Mouse (Mus musculus) bone marrow, adult 2 months (tissue): Measurements from ENCODE around the gene Ehmt1. TPM values are rescaled to one million over a fixed set of nuclear protein-coding genes. Genes with fewer than 3 reads are reported as not detected.

Experiments
- H3K27ac ChIP-seq: fragments of 200-500 bp; 2 replicates; pipeline ENCODE4 v1.5.1; 2012; ENCODE audit warnings: low read depth, mild to moderate bottlenecking, control low read depth, inconsistent platforms, low read length; ENCODE audit not compliant: control insufficient read depth, poor library complexity, insufficient read depth
- H3K4me1 ChIP-seq: fragments of 200-500 bp; 2 replicates; pipeline ENCODE4 v1.6.1; 2011; ENCODE audit warnings: low read length; ENCODE audit not compliant: control insufficient read depth, insufficient read depth
- H3K4me3 ChIP-seq: fragments of 200-500 bp; replicated peaks from 2 replicates; pipeline ENCODE3; 2011; ENCODE audit warnings: mild to moderate bottlenecking, low read depth, low read length, control low read depth; ENCODE audit not compliant: control insufficient read depth
- CTCF ChIP-seq: fragments of 200-500 bp; IDR thresholded peaks from 2 replicates; pipeline ENCODE4 v1.5.1; 2011; ENCODE audit warnings: low read length, control low read depth; ENCODE audit not compliant: control insufficient read depth, insufficient read depth
- POLR2A ChIP-seq: fragments of 200-500 bp; IDR thresholded peaks from 2 replicates; pipeline ENCODE4 v1.6.1; 2011; ENCODE audit warnings: low read depth, mild to moderate bottlenecking, control low read depth, low read length, borderline replicate concordance; ENCODE audit not compliant: control insufficient read depth
- WGBS: fragments of 180-500 bp; shearing (Covaris S2); methylation state at CpG from one replicate; pipeline ENCODE4 v1.1.7; 2018; 5-methylcytosine and 5-hydroxymethylcytosine counted together
- polyA plus RNA-seq: library from polyadenylated mRNA; stranded (reverse); fragments of >200 nt; gene quantifications from 2 replicates; pipeline ENCODE4 v1.2.4, GENCODE M21; 2011; ENCODE audit warnings: low replicate concordance; ENCODE audit not compliant: missing spikeins, insufficient read depth, insufficient read length

Ehmt1 gene
- polyA plus RNA-seq, 1 experiment: 31.3 TPM

DNA sequence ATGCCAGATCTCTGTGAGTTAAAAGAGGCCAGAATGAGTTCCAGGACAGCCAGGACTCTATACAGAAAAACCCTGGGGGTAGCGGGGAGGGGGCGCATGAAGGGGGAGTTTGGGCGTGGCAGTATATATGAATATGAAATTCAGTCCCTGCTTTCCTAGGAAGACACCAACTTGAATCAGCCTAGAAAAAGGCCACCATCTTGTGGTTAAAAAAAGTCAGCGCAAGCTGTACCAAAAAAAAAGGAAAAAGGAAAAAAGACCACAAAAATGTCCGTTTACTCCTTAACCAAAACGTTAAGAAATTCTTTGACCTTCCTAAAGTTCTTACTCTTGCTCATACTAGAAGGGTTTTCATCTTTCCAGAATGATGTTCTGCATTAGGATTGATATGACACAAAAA, 16.4 kb downstream of the Ehmt1 start:
- Histone ChIP-seq H3K27ac (no peak overlapping the region), H3K4me1 (no peaks in the 10 kb centered on the region), H3K4me3 (no peak overlapping the region)
- 50% methylated on average over 6 of the region's 6 CpGs for WGBS
- TF ChIP-seq CTCF (no peak), POLR2A (no peak)

- no peak overlapping the region for H3K4me3 ChIP-seq
- H3K4me1 ChIP-seq: no peaks in the 10 kb centered on the region
- 73% methylated on average over 5 of the region's 5 CpGs for WGBS
- H3K27ac ChIP-seq: no peak overlapping the region
- TF ChIP-seq CTCF: no peak
- no peak for TF ChIP-seq POLR2A
Observed at GRCm38 (mm10) chr2:24901055-24901454, 18.4 kb downstream of the Ehmt1 start.

DNA sequence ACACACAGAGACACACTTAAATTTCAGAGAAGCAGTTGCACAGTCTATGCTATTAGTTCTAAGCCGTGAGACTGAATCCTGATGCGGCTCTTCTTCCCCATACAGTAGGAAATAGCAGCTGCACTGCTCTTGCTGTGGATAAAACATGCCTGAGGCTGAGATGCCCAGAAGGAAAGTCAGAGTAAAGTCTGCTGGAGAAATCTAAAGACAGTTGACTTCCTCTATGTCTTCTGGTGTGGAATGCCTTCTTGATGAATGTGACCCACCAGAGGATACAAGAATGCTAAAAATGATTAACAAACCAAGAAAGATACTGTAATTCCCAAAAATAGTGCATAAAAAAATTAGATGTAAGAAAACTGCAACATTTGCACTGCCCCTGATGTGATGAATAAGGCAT, 20.1 kb downstream of the Ehmt1 start:
- 89% methylated on average over 2 of the region's 2 CpGs for WGBS
- Histone ChIP-seq H3K4me1 (no peaks in the 10 kb centered on the region), H3K27ac (no peak overlapping the region), H3K4me3 (no peak overlapping the region)
- TF ChIP-seq POLR2A (no peak), CTCF (no peak)

DNA sequence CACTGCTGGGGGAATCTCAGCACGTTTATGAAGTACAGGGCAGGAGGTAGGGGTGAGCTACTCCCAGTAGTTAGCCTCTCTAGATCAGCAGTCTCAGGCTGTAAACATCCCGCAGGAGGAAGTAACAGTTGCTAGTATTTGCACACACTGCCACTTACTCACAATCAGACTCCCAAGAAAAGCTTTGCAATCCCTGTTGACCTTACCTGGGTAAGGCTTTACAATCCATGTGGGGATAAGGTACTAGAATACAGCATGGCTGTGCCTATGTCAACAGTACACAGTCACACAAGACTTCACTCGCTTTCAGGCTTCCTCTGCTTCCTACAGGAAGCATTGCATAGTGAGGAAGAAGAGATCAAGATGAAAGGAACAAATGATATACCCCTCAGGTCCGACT, 22.7 kb downstream of the Ehmt1 start:
- no peak for TF ChIP-seq CTCF
- no peak for TF ChIP-seq POLR2A
- no peak overlapping the region for H3K27ac ChIP-seq
- no peaks in the 10 kb centered on the region; the same call in 1 of the 2 replicates for H3K4me1 ChIP-seq
- H3K4me3 ChIP-seq: no peak overlapping the region
- WGBS: 44% methylated on average over 4 of the region's 4 CpGs

GRCm38 (mm10) chr2:24894211-24894610, 25.2 kb downstream of the Ehmt1 start:
- H3K27ac ChIP-seq: no peak overlapping the region
- TF ChIP-seq POLR2A (no peak), CTCF (no peak)
- no peak overlapping the region for H3K4me3 ChIP-seq
- 63% methylated on average over 1 of the region's 1 CpGs for WGBS
- H3K4me1 ChIP-seq: peaks cover 1% of the 10 kb centered on the region; the same call in 1 of the 2 replicates

DNA sequence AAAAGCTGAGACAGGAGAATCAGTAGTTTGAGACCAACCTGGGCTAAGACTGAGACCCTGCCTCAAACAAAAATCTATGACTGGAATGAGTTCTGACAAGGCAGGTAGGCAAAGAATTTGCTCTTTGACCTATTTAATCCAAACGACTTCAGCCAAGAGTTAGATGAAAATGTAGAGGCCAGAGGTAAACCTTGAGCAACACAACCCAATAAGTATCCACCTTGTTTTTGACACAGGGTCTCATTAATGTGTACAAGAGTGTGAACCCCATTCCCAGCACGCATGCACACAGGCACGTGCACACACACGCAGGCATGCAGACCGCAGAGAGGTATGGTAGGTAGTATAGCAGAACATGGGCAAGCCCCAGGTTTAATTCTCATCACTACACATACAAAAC, 27.1 kb downstream of the Ehmt1 start:
- Histone ChIP-seq H3K27ac (no peak overlapping the region), H3K4me1 (peaks cover 1% of the 10 kb centered on the region; the same call in 1 of the 2 replicates), H3K4me3 (no peak overlapping the region)
- TF ChIP-seq CTCF (no peak), POLR2A (no peak)
- 91% methylated on average over 5 of the region's 5 CpGs for WGBS

DNA sequence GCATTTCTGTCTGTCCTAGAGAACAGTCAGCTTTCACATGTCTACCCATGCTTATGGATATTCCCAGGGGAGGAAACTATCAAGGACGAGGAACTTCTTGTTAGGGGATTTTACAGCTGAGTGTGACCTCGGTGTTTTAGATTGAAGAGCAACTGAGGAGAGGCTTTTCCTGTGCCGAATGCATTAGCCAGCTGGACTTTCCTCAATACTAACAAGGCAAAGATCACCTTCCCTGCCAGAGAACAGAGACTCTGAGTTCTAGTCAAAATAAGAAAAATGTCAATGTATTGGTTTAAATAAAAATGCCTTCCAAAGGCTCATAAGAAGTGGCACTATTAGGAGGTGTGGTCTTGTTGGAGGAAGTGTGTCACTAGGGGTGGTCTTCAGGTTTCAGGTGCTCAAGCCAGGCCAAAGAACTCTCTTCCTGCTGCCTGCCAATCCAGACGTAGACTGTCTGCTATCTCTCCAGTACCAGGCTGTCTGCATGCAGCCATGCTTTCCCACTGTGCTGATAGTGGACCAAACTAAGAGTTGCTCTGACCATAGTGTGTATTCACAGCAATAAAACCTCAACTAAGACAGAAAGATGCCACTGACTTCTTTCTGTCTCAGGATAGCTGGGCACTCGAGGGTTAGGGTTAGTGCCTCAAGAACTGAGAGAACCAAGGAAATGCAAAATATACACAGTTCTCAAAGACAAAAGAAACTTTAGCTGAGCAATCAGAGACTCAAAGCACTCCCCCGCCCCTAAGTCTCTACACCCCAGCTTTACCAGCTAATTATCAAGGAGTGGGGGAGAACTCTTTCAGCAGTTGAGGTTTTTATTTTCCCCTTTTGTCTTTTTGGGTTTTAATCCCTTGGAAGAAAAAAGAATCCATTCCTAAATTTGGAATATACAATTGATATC, 28.6 kb downstream of the Ehmt1 start:
- Histone ChIP-seq H3K27ac (no peak overlapping the region), H3K4me3 (no peak overlapping the region), H3K4me1 (peaks cover 1% of the 10 kb centered on the region; the same call in 1 of the 2 replicates)
- TF ChIP-seq CTCF (no peak), POLR2A (no peak)
- WGBS: 72% methylated on average over 6 of the region's 6 CpGs

DNA sequence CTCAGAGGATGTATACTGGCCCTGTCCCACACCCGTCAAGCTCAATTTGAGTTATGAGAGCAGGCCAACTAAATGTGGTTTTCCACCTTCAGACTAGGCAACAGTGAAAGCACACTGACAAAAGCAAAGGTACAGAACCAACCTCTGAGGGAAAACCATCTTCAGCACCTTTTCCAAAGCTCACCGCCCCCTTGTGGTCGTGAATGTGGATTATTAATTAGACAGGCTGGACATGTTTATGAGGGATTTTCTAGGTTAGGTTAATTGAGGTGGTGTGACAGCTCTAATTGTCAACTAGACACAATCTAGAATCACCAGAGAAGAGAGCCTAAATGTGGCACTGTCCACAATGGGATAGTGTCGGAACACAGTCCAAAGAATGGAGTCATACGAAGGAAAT, 30.5 kb downstream of the Ehmt1 start:
- 76% methylated on average over 5 of the region's 5 CpGs for WGBS

DNA sequence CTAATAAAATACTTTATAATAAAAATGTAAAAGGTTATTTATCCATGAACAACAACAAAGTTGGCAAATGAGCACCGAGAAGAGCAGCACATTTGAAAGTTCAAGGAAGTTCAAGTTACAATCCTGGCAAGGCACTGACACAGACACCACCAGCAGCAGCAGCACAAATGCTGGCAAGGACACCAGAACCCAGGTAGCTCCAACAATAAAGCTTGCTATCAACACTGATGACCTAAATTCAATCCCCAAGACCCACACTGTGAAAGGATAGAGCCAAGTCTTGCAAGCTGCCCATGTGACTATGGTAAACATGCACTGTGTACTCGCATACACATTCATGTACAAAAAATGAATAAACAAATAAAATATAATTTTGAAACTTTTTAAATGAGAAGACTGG, 38.7 kb downstream of the Ehmt1 start:
- 81% methylated on average over 2 of the region's 2 CpGs for WGBS
- no peaks in the 10 kb centered on the region for H3K4me1 ChIP-seq
- no peak overlapping the region for H3K4me3 ChIP-seq
- H3K27ac ChIP-seq: no peak overlapping the region
- TF ChIP-seq POLR2A (no peak), CTCF (no peak)

More for the DNA sequence above, 30.5 kb downstream of the Ehmt1 start:
- Histone ChIP-seq H3K4me3 (no peak overlapping the region), H3K27ac (no peak overlapping the region), H3K4me1 (peaks cover 1% of the 10 kb centered on the region; the same call in 1 of the 2 replicates)
- TF ChIP-seq POLR2A (no peak), CTCF (peak; percentile 10; the same call in 1 of the 2 replicates)
